Mouse (Mus musculus) left cerebral cortex, adult 8-10 months (tissue): Measurements from ENCODE around the gene Mipol1. TPM values are rescaled to one million over a fixed set of nuclear protein-coding genes. Genes with fewer than 3 reads are reported as not detected.
"Not testable (repeated sequence)": the region's sequence is repeated elsewhere in the genome, so short reads cannot be mapped to it uniquely, and the experiment has no call there.

Experiments used
- DNase-seq, 2 experiments: peaks; one replicate each; pipeline ENCODE4 v3.0.0; 2022; ENCODE audit warnings: low spot score in 2 of 2
- total RNA-seq, 4 experiments: library from RNA; stranded (reverse); gene quantifications; 2 replicates each; pipeline ENCODE4 v1.2.4; 2022

The Mipol1 gene
- total RNA-seq, 4 experiments from 2014 or later = 7.9 to 13.1 (median 8.4) TPM

GRCm38 (mm10) chr12:57424902-57425301, 194.7 kb downstream of the Mipol1 start:
- DNase-seq = no peak

- DNase-seq = no peak
These were observed 198.0 kb downstream of the Mipol1 start for GRCm38 (mm10) chr12:57428243-57428642.

GRCm38 (mm10) chr12:57428767-57429166, 198.5 kb downstream of the Mipol1 start:
- DNase-seq = no peak

GRCm38 (mm10) chr12:57436939-57437659, 206.9 kb downstream of the Mipol1 start:
- not testable (repeated sequence) for DNase-seq

- DNase-seq = no peak
These were observed 214.2 kb downstream of the Mipol1 start for GRCm38 (mm10) chr12:57444281-57444903.

GRCm38 (mm10) chr12:57447331-57447730, 217.1 kb downstream of the Mipol1 start:
- no peak for DNase-seq

GRCm38 (mm10) chr12:57449299-57449698, 219.1 kb downstream of the Mipol1 start:
- no peak for DNase-seq

- DNase-seq = no peak
These were observed 219.9 kb downstream of the Mipol1 start for GRCm38 (mm10) chr12:57450017-57450583.

GRCm38 (mm10) chr12:57456911-57457310, 226.7 kb downstream of the Mipol1 start:
- DNase-seq = no peak

GRCm38 (mm10) chr12:57457339-57457738, 227.1 kb downstream of the Mipol1 start:
- DNase-seq = no peak

GRCm38 (mm10) chr12:57464520-57465334, 234.5 kb downstream of the Mipol1 start:
- DNase-seq = no peak

GRCm38 (mm10) chr12:57471786-57472185, 241.6 kb downstream of the Mipol1 start:
- DNase-seq = no peak

- DNase-seq = no peak
These were observed 246.6 kb downstream of the Mipol1 start for GRCm38 (mm10) chr12:57476876-57477275.

GRCm38 (mm10) chr12:57481823-57482222, 251.6 kb downstream of the Mipol1 start:
- no peak for DNase-seq

GRCm38 (mm10) chr12:57496347-57497119, 266.3 kb downstream of the Mipol1 start:
- DNase-seq = no peak

GRCm38 (mm10) chr12:57500246-57500645, 270.0 kb downstream of the Mipol1 start:
- DNase-seq = no peak

GRCm38 (mm10) chr12:57505329-57505728, 275.1 kb downstream of the Mipol1 start:
- no peak for DNase-seq

GRCm38 (mm10) chr12:57508938-57509337, 278.7 kb downstream of the Mipol1 start:
- DNase-seq = no peak

GRCm38 (mm10) chr12:57509726-57510125, 279.5 kb downstream of the Mipol1 start:
- DNase-seq = no peak

- no peak for DNase-seq
These were observed 280.9 kb downstream of the Mipol1 start for GRCm38 (mm10) chr12:57511127-57511526.

GRCm38 (mm10) chr12:57511560-57511959, 281.3 kb downstream of the Mipol1 start:
- DNase-seq = no peak
